Mouse (Mus musculus): ENCODE results near the gene Gm15517. TPM values are rescaled to one million over a fixed set of nuclear protein-coding genes. Genes with fewer than 3 reads are reported as not detected.

Gm15517 gene
- total RNA-seq, 2 experiments from 2014 or later = not detected

GRCm38 (mm10) chr7:44305686-44306085 is 44.4 kb downstream of the Gm15517 start:
- no peak for DNase-seq
- intact Hi-C loops (cut with DNase I) = loop anchor here (2.0 to 10.0 kb wide), 4 partner anchors 43 to 1729 kb away; partner anchors contain the start of genes 1700028J19Rik, 2410002F23Rik, Abcc6 and Gm15517

- intact Hi-C loops (cut with DNase I) = loop anchor here (5.0 to 10.0 kb wide), 3 partner anchors 44 to 1728 kb away; partner anchors contain the start of genes Abcc6, Gm15517 and Nomo1
- DNase-seq = no peak
These were observed 45.4 kb downstream of the Gm15517 start, which contains the start of gene Clec11a for GRCm38 (mm10) chr7:44306516-44307240. TSS of gene Clec11a (minus strand) at chr7:44306902.

GRCm38 (mm10) chr7:44307261-44308020 is 46.2 kb downstream of the Gm15517 start:
- intact Hi-C loops (cut with DNase I) = loop anchor here (5.0 to 10.0 kb wide), 3 partner anchors 45 to 1727 kb away; partner anchors contain the start of genes Abcc6, Gm15517 and Nomo1
- no peak for DNase-seq

GRCm38 (mm10) chr7:44309475-44310284 is 48.4 kb downstream of the Gm15517 start, which contains the start of gene Shank1:
TSS of gene Shank1 (plus strand) at chr7:44310253.
- DNase-seq = no peak
- intact Hi-C loops (cut with DNase I) = loop anchor here (5.0 to 10.0 kb wide), 3 partner anchors 45 to 1725 kb away; partner anchors contain the start of genes Abcc6, Gm15517 and Nomo1

GRCm38 (mm10) chr7:44310285-44310877 is 49.1 kb downstream of the Gm15517 start:
- intact Hi-C loops (cut with DNase I) = no loop called here
- peak in 1 of 2 experiments; percentile 8 for DNase-seq

- peak in 1 of 2 experiments; percentile 27 for DNase-seq
- intact Hi-C loops (cut with DNase I) = no loop called here
These were observed 49.8 kb downstream of the Gm15517 start for GRCm38 (mm10) chr7:44310878-44311712.

Other genes with a start within 250 kb of the Gm15517 start
- under 1 TPM; 0.38 to 0.72 TPM for gene Klk1b26, start 249.3 kb upstream of the Gm15517 start, total RNA-seq (2021)
- not detected for gene Klk1b27, start 209.2 kb upstream of the Gm15517 start, total RNA-seq (2021)
- not detected for gene Klk1b21, start 159.1 kb upstream of the Gm15517 start, total RNA-seq (2021)
- not detected for gene Klk1b22, start 148.8 kb upstream of the Gm15517 start, total RNA-seq (2021)
- gene Klk1b16, start 124.7 kb upstream of the Gm15517 start, total RNA-seq (2021) = not detected
- not detected for gene Klk1b24, start 73.2 kb upstream of the Gm15517 start, total RNA-seq (2021)
- gene Klk1b3, start 63.3 kb upstream of the Gm15517 start, total RNA-seq (2021) = not detected
- gene Klk1b4, start 54.0 kb upstream of the Gm15517 start, total RNA-seq (2021) = not detected
- not detected for gene Klk1b5, start 45.5 kb upstream of the Gm15517 start, total RNA-seq (2021)
- gene Klk1, start 36.1 kb upstream of the Gm15517 start, total RNA-seq (2021) = under 1 TPM in 1 of 2 experiments, not detected in 1; 0.33 TPM
- not detected for gene Gm36864, start 25.3 kb upstream of the Gm15517 start, total RNA-seq (2021)
- under 1 TPM; 0.58 to 0.70 TPM for gene 1700028J19Rik, start 14.8 kb upstream of the Gm15517 start, total RNA-seq (2021)
- 10 to 100 TPM; 11.2 to 19.7 TPM for gene 2410002F23Rik, start 14.7 kb upstream of the Gm15517 start, total RNA-seq (2021)
- gene Acp4, start 4.1 kb upstream of the Gm15517 start, total RNA-seq (2021) = not detected
- under 1 TPM; 0.75 to 0.84 TPM for gene Clec11a, start 45.5 kb downstream of the Gm15517 start, total RNA-seq (2021)
- gene Shank1, start 48.8 kb downstream of the Gm15517 start, total RNA-seq (2021) = 1 to 10 TPM in 1 of 2 experiments, under 1 TPM in 1; 1.00 to 1.5 TPM
- gene Syt3, start 122.7 kb downstream of the Gm15517 start, total RNA-seq (2021) = 1 to 10 TPM; 1.7 to 3.4 TPM
- under 1 TPM in 1 of 2 experiments, not detected in 1; 0.68 TPM for gene 1700008O03Rik, start 124.4 kb downstream of the Gm15517 start, total RNA-seq (2021)
- 10 to 100 TPM; 20.5 to 21.6 TPM for gene Lrrc4b, start 167.6 kb downstream of the Gm15517 start, total RNA-seq (2021)
- under 1 TPM; 0.65 to 0.75 TPM for gene Aspdh, start 203.9 kb downstream of the Gm15517 start, total RNA-seq (2021)
- gene Josd2, start 206.5 kb downstream of the Gm15517 start, total RNA-seq (2021) = 100 to 1,000 TPM; 127 to 143 TPM
- gene Emc10, start 235.1 kb downstream of the Gm15517 start, total RNA-seq (2021) = 10 to 100 TPM; 87.6 to 87.9 TPM
- gene Fam71e1, start 235.1 kb downstream of the Gm15517 start, total RNA-seq (2021) = 1 to 10 TPM; 3.1 to 3.2 TPM